Mouse (Mus musculus): ENCODE data around the gene Nrxn1. TPM values are rescaled to one million over a fixed set of nuclear protein-coding genes. Genes with fewer than 3 reads are reported as not detected.

The Nrxn1 gene
- polyA plus RNA-seq, 1 experiment from 2014 or later = 2.4 TPM

GRCm38 (mm10) chr17:90997714-90998113 is 95.2 kb downstream of the Nrxn1 start:
- no peak overlapping the region for H3K4me3 ChIP-seq (ENCODE audit: low read length)
- no peaks in the 10 kb centered on the region for H3K27me3 ChIP-seq (ENCODE audit: control insufficient read depth, insufficient read depth, low read depth, low read length)
- no peaks in the 10 kb centered on the region for H3K9me3 ChIP-seq (ENCODE audit: control insufficient read depth, low read length)
- no peaks in the 10 kb centered on the region for H3K4me1 ChIP-seq (replicated peaks; ENCODE audit: control insufficient read depth, insufficient read depth, low read length)
- H3K27ac ChIP-seq (ENCODE audit: low read length) = no peak overlapping the region
- WGBS = 40% methylated on average over 1 of the region's 1 CpGs
- no peak overlapping the region for H3K4me2 ChIP-seq (ENCODE audit: low read depth, low read length)
- H3K36me3 ChIP-seq (ENCODE audit: control insufficient read depth, insufficient read depth, low read length) = no peaks in the 10 kb centered on the region
- ATAC-seq (ENCODE audit: low read depth) = no peak
- H3K9ac ChIP-seq (ENCODE audit: low read length) = no peak overlapping the region

- WGBS = 30% methylated on average over 1 of the region's 1 CpGs
- no peaks in the 10 kb centered on the region for H3K9me3 ChIP-seq (ENCODE audit: control insufficient read depth, low read length)
These were observed 97.4 kb downstream of the Nrxn1 start for GRCm38 (mm10) chr17:90995436-90995835.

GRCm38 (mm10) chr17:90994247-90994646 is 98.6 kb downstream of the Nrxn1 start:
- no peak overlapping the region for H3K27ac ChIP-seq (ENCODE audit: low read length)

More at GRCm38 (mm10) chr17:90995436-90995835, 97.4 kb downstream of the Nrxn1 start:
- Histone ChIP-seq H3K27ac (ENCODE audit: low read length) (no peak overlapping the region), H3K9ac (ENCODE audit: low read length) (no peak overlapping the region), H3K36me3 (ENCODE audit: control insufficient read depth, insufficient read depth, low read length) (no peaks in the 10 kb centered on the region), H3K27me3 (ENCODE audit: control insufficient read depth, insufficient read depth, low read depth, low read length) (no peaks in the 10 kb centered on the region), H3K4me3 (ENCODE audit: low read length) (no peak overlapping the region), H3K4me2 (ENCODE audit: low read depth, low read length) (no peak overlapping the region), H3K4me1 (replicated peaks; ENCODE audit: control insufficient read depth, insufficient read depth, low read length) (no peaks in the 10 kb centered on the region)
- no peak for ATAC-seq (ENCODE audit: low read depth)

GRCm38 (mm10) chr17:90990747-90991146 is 102.1 kb downstream of the Nrxn1 start:
- H3K4me3 ChIP-seq (ENCODE audit: low read length) = no peak overlapping the region
- no peaks in the 10 kb centered on the region for H3K27me3 ChIP-seq (ENCODE audit: control insufficient read depth, insufficient read depth, low read depth, low read length)
- H3K4me2 ChIP-seq (ENCODE audit: low read depth, low read length) = no peak overlapping the region
- 82% methylated on average over 2 of the region's 2 CpGs for WGBS
- no peak for ATAC-seq (ENCODE audit: low read depth)
- no peaks in the 10 kb centered on the region for H3K9me3 ChIP-seq (ENCODE audit: control insufficient read depth, low read length)
- no peaks in the 10 kb centered on the region for H3K36me3 ChIP-seq (ENCODE audit: control insufficient read depth, insufficient read depth, low read length)
- H3K27ac ChIP-seq (ENCODE audit: low read length) = no peak overlapping the region
- H3K4me1 ChIP-seq (replicated peaks; ENCODE audit: control insufficient read depth, insufficient read depth, low read length) = no peaks in the 10 kb centered on the region
- H3K9ac ChIP-seq (ENCODE audit: low read length) = no peak overlapping the region

More at GRCm38 (mm10) chr17:90994247-90994646, 98.6 kb downstream of the Nrxn1 start:
- no peaks in the 10 kb centered on the region for H3K4me1 ChIP-seq (replicated peaks; ENCODE audit: control insufficient read depth, insufficient read depth, low read length)
- no peak for ATAC-seq (ENCODE audit: low read depth)
- H3K4me3 ChIP-seq (ENCODE audit: low read length) = no peak overlapping the region
- 90% methylated on average over 1 of the region's 1 CpGs for WGBS
- no peaks in the 10 kb centered on the region for H3K27me3 ChIP-seq (ENCODE audit: control insufficient read depth, insufficient read depth, low read depth, low read length)
- H3K9ac ChIP-seq (ENCODE audit: low read length) = no peak overlapping the region
- no peak overlapping the region for H3K4me2 ChIP-seq (ENCODE audit: low read depth, low read length)
- H3K36me3 ChIP-seq (ENCODE audit: control insufficient read depth, insufficient read depth, low read length) = no peaks in the 10 kb centered on the region
- no peaks in the 10 kb centered on the region for H3K9me3 ChIP-seq (ENCODE audit: control insufficient read depth, low read length)

GRCm38 (mm10) chr17:90962904-90963531 is 129.9 kb downstream of the Nrxn1 start:
- 47% methylated on average over 4 of the region's 4 CpGs for WGBS

GRCm38 (mm10) chr17:90955221-90955620 is 137.7 kb downstream of the Nrxn1 start:
- Histone ChIP-seq H3K9me3 (ENCODE audit: control insufficient read depth, low read length) (no peaks in the 10 kb centered on the region), H3K4me3 (ENCODE audit: low read length) (no peak overlapping the region), H3K4me1 (replicated peaks; ENCODE audit: control insufficient read depth, insufficient read depth, low read length) (no peaks in the 10 kb centered on the region), H3K27ac (ENCODE audit: low read length) (no peak overlapping the region), H3K36me3 (ENCODE audit: control insufficient read depth, insufficient read depth, low read length) (no peaks in the 10 kb centered on the region), H3K4me2 (ENCODE audit: low read depth, low read length) (no peak overlapping the region), H3K9ac (ENCODE audit: low read length) (no peak overlapping the region), H3K27me3 (ENCODE audit: control insufficient read depth, insufficient read depth, low read depth, low read length) (no peaks in the 10 kb centered on the region)
- WGBS = 52% methylated on average over 2 of the region's 2 CpGs
- no peak for ATAC-seq (ENCODE audit: low read depth)

More at GRCm38 (mm10) chr17:90962904-90963531, 129.9 kb downstream of the Nrxn1 start:
- no peak overlapping the region for H3K4me2 ChIP-seq (ENCODE audit: low read depth, low read length)
- no peaks in the 10 kb centered on the region for H3K36me3 ChIP-seq (ENCODE audit: control insufficient read depth, insufficient read depth, low read length)
- no peaks in the 10 kb centered on the region for H3K9me3 ChIP-seq (ENCODE audit: control insufficient read depth, low read length)
- H3K4me1 ChIP-seq (replicated peaks; ENCODE audit: control insufficient read depth, insufficient read depth, low read length) = no peaks in the 10 kb centered on the region
- no peak for ATAC-seq (ENCODE audit: low read depth)
- no peak overlapping the region for H3K9ac ChIP-seq (ENCODE audit: low read length)
- no peak overlapping the region for H3K4me3 ChIP-seq (ENCODE audit: low read length)
- H3K27me3 ChIP-seq (ENCODE audit: control insufficient read depth, insufficient read depth, low read depth, low read length) = no peaks in the 10 kb centered on the region
- no peak overlapping the region for H3K27ac ChIP-seq (ENCODE audit: low read length)

GRCm38 (mm10) chr17:90934929-90935328 is 157.9 kb downstream of the Nrxn1 start:
- H3K4me1 ChIP-seq (replicated peaks; ENCODE audit: control insufficient read depth, insufficient read depth, low read length) = no peaks in the 10 kb centered on the region
- no peak overlapping the region for H3K4me3 ChIP-seq (ENCODE audit: low read length)
- WGBS = 78% methylated on average over 2 of the region's 2 CpGs
- ATAC-seq (ENCODE audit: low read depth) = no peak
- H3K27me3 ChIP-seq (ENCODE audit: control insufficient read depth, insufficient read depth, low read depth, low read length) = no peaks in the 10 kb centered on the region
- no peak overlapping the region for H3K4me2 ChIP-seq (ENCODE audit: low read depth, low read length)
- no peaks in the 10 kb centered on the region for H3K36me3 ChIP-seq (ENCODE audit: control insufficient read depth, insufficient read depth, low read length)
- no peak overlapping the region for H3K9ac ChIP-seq (ENCODE audit: low read length)
- H3K9me3 ChIP-seq (ENCODE audit: control insufficient read depth, low read length) = no peaks in the 10 kb centered on the region
- H3K27ac ChIP-seq (ENCODE audit: low read length) = no peak overlapping the region

- 79% methylated on average over 2 of the region's 2 CpGs for WGBS
- no peaks in the 10 kb centered on the region for H3K27me3 ChIP-seq (ENCODE audit: control insufficient read depth, insufficient read depth, low read depth, low read length)
These were observed 179.6 kb downstream of the Nrxn1 start for GRCm38 (mm10) chr17:90913320-90913719.

GRCm38 (mm10) chr17:90912746-90913145 is 180.1 kb downstream of the Nrxn1 start:
- Histone ChIP-seq H3K4me1 (replicated peaks; ENCODE audit: control insufficient read depth, insufficient read depth, low read length) (no peaks in the 10 kb centered on the region), H3K9ac (ENCODE audit: low read length) (no peak overlapping the region), H3K27ac (ENCODE audit: low read length) (no peak overlapping the region), H3K4me2 (ENCODE audit: low read depth, low read length) (no peak overlapping the region), H3K4me3 (ENCODE audit: low read length) (no peak overlapping the region), H3K27me3 (ENCODE audit: control insufficient read depth, insufficient read depth, low read depth, low read length) (no peaks in the 10 kb centered on the region), H3K36me3 (ENCODE audit: control insufficient read depth, insufficient read depth, low read length) (no peaks in the 10 kb centered on the region), H3K9me3 (ENCODE audit: control insufficient read depth, low read length) (no peaks in the 10 kb centered on the region)
- 77% methylated on average over 2 of the region's 2 CpGs for WGBS
- ATAC-seq (ENCODE audit: low read depth) = no peak

More at GRCm38 (mm10) chr17:90913320-90913719, 179.6 kb downstream of the Nrxn1 start:
- no peaks in the 10 kb centered on the region for H3K9me3 ChIP-seq (ENCODE audit: control insufficient read depth, low read length)
- H3K27ac ChIP-seq (ENCODE audit: low read length) = no peak overlapping the region
- H3K4me2 ChIP-seq (ENCODE audit: low read depth, low read length) = no peak overlapping the region
- H3K4me3 ChIP-seq (ENCODE audit: low read length) = no peak overlapping the region
- no peak for ATAC-seq (ENCODE audit: low read depth)
- H3K36me3 ChIP-seq (ENCODE audit: control insufficient read depth, insufficient read depth, low read length) = no peaks in the 10 kb centered on the region
- H3K4me1 ChIP-seq (replicated peaks; ENCODE audit: control insufficient read depth, insufficient read depth, low read length) = no peaks in the 10 kb centered on the region
- H3K9ac ChIP-seq (ENCODE audit: low read length) = no peak overlapping the region
